Mouse (Mus musculus): Measurements from ENCODE around the gene Trhr2.

- no peak for TF ChIP-seq CTCF (IDR thresholded peaks at IDR 0.05; ENCODE audit: low read depth)
- TF ChIP-seq EP300 (IDR thresholded peaks at IDR 0.05; ENCODE audit: low read depth): no peak
Measured at GRCm38 (mm10) chr8:122350309-122351089, 10.0 kb downstream of the Trhr2 start.
